Mouse (Mus musculus) central nervous system, embryonic 18 days (tissue): Measurements from ENCODE around the gene Rpia. TPM values are rescaled to one million over a fixed set of nuclear protein-coding genes. Genes with fewer than 3 reads are reported as not detected.

Experiments used
- polyA plus RNA-seq: library from polyadenylated mRNA; depleted of rRNA; stranded (reverse); fragments of >200 nt; gene quantifications from 2 replicates; pipeline ENCODE4 v1.2.3, GENCODE M21; 2012; rRNA removed

The Rpia gene
- polyA plus RNA-seq: 27.3 and 27.9 TPM in 2 replicates

DNA sequence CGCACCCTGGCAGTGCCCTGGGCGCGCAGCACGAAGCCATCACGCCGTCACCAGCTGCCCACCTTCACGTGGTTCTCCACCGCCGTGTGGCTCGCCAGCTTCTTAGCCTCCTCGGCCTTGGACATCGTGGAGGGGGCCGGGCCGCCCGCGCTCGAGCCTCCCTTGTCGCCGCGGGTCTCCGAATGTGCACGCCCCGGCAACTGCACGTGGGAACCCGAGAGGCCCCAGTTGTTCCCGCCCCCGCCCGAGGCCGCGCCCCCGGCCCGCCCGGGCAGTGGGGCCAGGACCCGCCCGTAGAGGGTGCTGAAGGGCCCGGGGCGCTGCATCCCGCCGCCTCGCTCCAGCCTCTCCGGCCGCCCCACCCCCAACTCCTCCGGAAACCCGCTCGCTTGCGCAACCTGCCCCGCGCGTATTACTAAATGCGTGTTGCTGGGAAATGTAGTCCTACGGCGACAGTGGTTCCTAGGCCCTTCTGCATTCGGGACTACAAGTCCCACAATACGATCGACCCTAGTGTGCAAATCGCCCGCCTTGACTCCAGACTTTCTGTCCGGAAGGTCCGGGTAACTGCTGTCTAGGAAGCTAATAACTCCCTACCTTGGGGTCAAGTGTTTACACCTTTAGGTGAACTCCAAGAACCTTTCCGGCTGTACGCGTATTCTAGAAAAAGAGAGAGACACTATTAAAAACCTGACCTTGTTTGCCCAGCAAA lies at the start of gene Rpia:
Gene Rpia, minus strand, starts transcription at position 409 of the 712 bp plus-strand sequence.

Other genes with a start within 250 kb of the Rpia start
- 17.0 and 18.0 TPM in 2 replicates for gene Eif2ak3, start 52.3 kb upstream of the Rpia start, polyA plus RNA-seq
- not detected in 2 replicates for gene Tex37, start 126.7 kb upstream of the Rpia start, polyA plus RNA-seq
- 0.04 TPM in 1 of 2 replicates, not detected in the other for gene Foxi3, start 164.3 kb upstream of the Rpia start, polyA plus RNA-seq